In the genomic region with DNA sequence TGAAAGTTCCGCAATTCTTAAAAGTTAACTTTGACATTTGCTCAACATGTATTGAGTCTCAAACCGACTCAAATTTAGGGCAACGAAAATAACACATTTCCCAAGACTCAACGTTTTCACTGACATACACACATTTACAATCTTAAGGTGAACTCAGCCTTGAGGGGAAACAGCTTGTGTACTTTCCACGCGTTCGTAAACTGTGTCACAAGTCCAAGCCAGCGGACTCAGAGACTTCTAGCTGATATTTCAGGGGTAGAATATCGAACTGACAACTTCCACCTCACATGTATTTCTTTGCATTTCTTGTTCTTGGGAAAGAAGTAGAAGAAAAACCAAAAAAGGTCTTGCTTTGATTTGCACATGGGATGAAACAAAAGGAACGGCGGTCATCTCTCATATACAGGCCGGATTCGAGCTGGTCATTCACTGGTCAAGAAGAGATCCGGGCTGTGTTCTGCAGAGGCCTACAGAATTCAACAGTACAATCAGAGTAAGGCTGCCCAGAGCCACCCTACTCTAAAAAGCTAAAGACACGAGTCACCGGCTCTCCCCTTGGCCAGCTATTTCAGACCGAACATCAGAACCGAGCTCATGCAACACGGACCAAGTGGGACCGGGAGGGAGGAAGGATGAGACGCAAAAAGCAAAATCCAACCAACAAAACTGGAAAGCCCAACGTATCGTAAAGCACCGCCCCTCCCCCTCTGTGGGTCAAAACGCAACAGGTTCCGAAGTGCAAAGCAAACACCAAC, we compare ENCODE assay signal across 9 mouse cellular contexts. TPM values are rescaled to one million over a fixed set of nuclear protein-coding genes. Genes with fewer than 3 reads are reported as not detected.
DNase-seq lines count a peak whose midpoint lies in the region; ATAC-seq and TF ChIP-seq lines count a peak whose summit lies in the region.
"Had no signal": no experiment of that assay in that cellular context is flagged by ENCODE, and none has a peak within 500 bp of the region (broad histone marks: within the 10 kb centered on the region; RNA-seq: fewer than 3 reads in every experiment).

No protein-coding gene starts in this region.

- ATAC-seq in embryonic facial prominence, embryonic 12.5 days (ENCODE audit: insufficient number of reproducible peaks, insufficient read depth, low FRiP score, low TSS enrichment): no peak
- no peak for ATAC-seq in hindbrain, embryonic 15.5 days (ENCODE audit: low FRiP score, low read depth)
- no peak for ATAC-seq in neural tube, embryonic 14.5 days (ENCODE audit: low read depth)
- no peak for ATAC-seq in cerebellum, adult (ENCODE audit: insufficient number of reproducible peaks, low FRiP score, low TSS enrichment)

- H3K4me3 ChIP-seq in left cerebral cortex, adult 2 months: peak overlapping the region; percentile 13
- peak overlapping the region; percentile 49 for H3K4me3 ChIP-seq in embryonic facial prominence, embryonic 12.5 days
- H3K4me3 ChIP-seq in hindbrain, embryonic 15.5 days: peak overlapping the region; percentile 42
- H3K4me3 ChIP-seq in neural tube, embryonic 14.5 days (ENCODE audit: low read depth, low read length): peak overlapping the region; percentile 54

- H3K27me3 ChIP-seq in embryonic facial prominence, embryonic 12.5 days: peaks cover 72% of the 10 kb centered on the region
- peaks cover 46% of the 10 kb centered on the region for H3K27me3 ChIP-seq in hindbrain, embryonic 15.5 days
- peaks cover 24% of the 10 kb centered on the region for H3K27me3 ChIP-seq in neural tube, embryonic 14.5 days (ENCODE audit: control insufficient read depth, insufficient read depth, low read length)

- peak overlapping the region; percentile 90 for H3K4me2 ChIP-seq in embryonic facial prominence, embryonic 12.5 days (replicated peaks)
- H3K4me2 ChIP-seq in hindbrain, embryonic 15.5 days: peak overlapping the region; percentile 61
- H3K4me2 ChIP-seq in neural tube, embryonic 14.5 days (ENCODE audit: low read depth, low read length): peak overlapping the region; percentile 82

- no peak overlapping the region for H3K27ac ChIP-seq in left cerebral cortex, adult 2 months
- H3K27ac ChIP-seq in embryonic facial prominence, embryonic 12.5 days: no peak overlapping the region
- H3K27ac ChIP-seq in hindbrain, embryonic 15.5 days (replicated peaks): 0 out of 2 replicates have a peak overlapping the region, but pooled peaks have one; percentile 74
- H3K27ac ChIP-seq in neural tube, embryonic 14.5 days (ENCODE audit: low read depth, low read length): peak overlapping the region; percentile 34; the same call in 1 of the 2 replicates

- no peaks in the 10 kb centered on the region for H3K36me3 ChIP-seq in embryonic facial prominence, embryonic 12.5 days
- no peaks in the 10 kb centered on the region for H3K36me3 ChIP-seq in hindbrain, embryonic 15.5 days
- H3K36me3 ChIP-seq in neural tube, embryonic 14.5 days (ENCODE audit: control insufficient read depth, insufficient read depth, low read length): no peaks in the 10 kb centered on the region

- WGBS in embryonic facial prominence, embryonic 12.5 days: 3% methylated on average over 26 of the region's 26 CpGs
- 3% methylated on average over 26 of the region's 26 CpGs for WGBS in hindbrain, embryonic 15.5 days
- 2% methylated on average over 26 of the region's 26 CpGs for WGBS in neural tube, embryonic 14.5 days

- H3K9ac ChIP-seq in embryonic facial prominence, embryonic 12.5 days: peak overlapping the region; percentile 52; the same call in 1 of the 2 replicates
- peak overlapping the region; percentile 40; the same call in 1 of the 2 replicates for H3K9ac ChIP-seq in hindbrain, embryonic 15.5 days
- peak overlapping the region; percentile 66 for H3K9ac ChIP-seq in neural tube, embryonic 14.5 days (replicated peaks; ENCODE audit: low read depth, low read length)

- DNase-seq in left cerebral cortex, adult 2 months (ENCODE audit: extremely low spot score in 1 of 2, low spot score in 2 of 2): no peak
- DNase-seq in left cerebral cortex, adult 18-20 months (ENCODE audit: low spot score in 2 of 2): no peak
- DNase-seq in testis, postnatal 10 days (ENCODE audit: low spot score): no peak
- no peak for DNase-seq in adrenal gland, adult 8-10 months

- H3K9me3 ChIP-seq in embryonic facial prominence, embryonic 12.5 days: no peaks in the 10 kb centered on the region
- no peaks in the 10 kb centered on the region for H3K9me3 ChIP-seq in hindbrain, embryonic 15.5 days
- no peaks in the 10 kb centered on the region for H3K9me3 ChIP-seq in neural tube, embryonic 14.5 days (ENCODE audit: control insufficient read depth, low read length)

- no peak for TF ChIP-seq CTCF in left cerebral cortex, adult 2 months (IDR thresholded peaks at IDR 0.05)

- intact Hi-C loops in left cerebral cortex, adult 2 months (cut with DNase I): loop anchor here (5.0 kb wide), 1 partner anchor 623 kb away; no protein-coding TSS in a partner anchor

- peaks cover 26% of the 10 kb centered on the region for H3K4me1 ChIP-seq in embryonic facial prominence, embryonic 12.5 days
- H3K4me1 ChIP-seq in hindbrain, embryonic 15.5 days (replicated peaks): peaks cover 38% of the 10 kb centered on the region
- peaks cover 27% of the 10 kb centered on the region; the same call in 1 of the 2 replicates for H3K4me1 ChIP-seq in neural tube, embryonic 14.5 days (ENCODE audit: control insufficient read depth, insufficient read depth, low read length)

RNA-seq across cellular contexts. Expression of a gene that starts 2.9 kb away (rescaled TPM):
- total RNA-seq in left cerebral cortex, adult 2 months (2021): 10 to 100 TPM in 1 of 2 experiments, 1 to 10 TPM in 1; 10.0 to 10.6 TPM
- total RNA-seq in left cerebral cortex, adult 18-20 months (2021): 10 to 100 TPM; 12.9 to 13.0 TPM
- 3.5 and 4.4 TPM in 2 replicates for polyA plus RNA-seq in embryonic facial prominence, embryonic 12.5 days (2016; fragmentation: Nextera tagmentation; extraction: Ambion mirVana)
- 6.0 and 6.3 TPM in 2 replicates for polyA plus RNA-seq in hindbrain, embryonic 15.5 days (2015; fragmentation: Nextera tagmentation; extraction: Ambion mirVana)
- 6.9 and 7.3 TPM in 2 replicates for polyA plus RNA-seq in neural tube, embryonic 14.5 days (2014; fragmentation: Nextera tagmentation; extraction: Ambion mirVana)
- under 1 TPM in 3 of 4 experiments, not detected in 1; 0.09 to 0.17 (median 0.17) TPM for total RNA-seq in adrenal gland, adult 8-10 months (2022)
- total RNA-seq: hematopoietic stem cell, adult 5-6 weeks had no signal

RNA-seq across cellular contexts. Expression of a gene that starts 32.8 kb away (rescaled TPM):
- not detected for total RNA-seq in left cerebral cortex, adult 2 months (2021)
- not detected for total RNA-seq in left cerebral cortex, adult 18-20 months (2021)
- not detected in 2 replicates for polyA plus RNA-seq in embryonic facial prominence, embryonic 12.5 days (2016; fragmentation: Nextera tagmentation; extraction: Ambion mirVana)
- polyA plus RNA-seq in hindbrain, embryonic 15.5 days (2015; fragmentation: Nextera tagmentation; extraction: Ambion mirVana): not detected in 2 replicates
- polyA plus RNA-seq in neural tube, embryonic 14.5 days (2014; fragmentation: Nextera tagmentation; extraction: Ambion mirVana): not detected in 2 replicates
- not detected for total RNA-seq in adrenal gland, adult 8-10 months (2022)
- total RNA-seq: hematopoietic stem cell, adult 5-6 weeks had no signal

Comparison
In these comparisons a context has a peak if more than half of its experiments do, and no peak if none do; other contexts are left out.
1. H3K27ac ChIP-seq: peak in hindbrain, embryonic 15.5 days (single experiment) and neural tube, embryonic 14.5 days (single experiment); none in left cerebral cortex, adult 2 months (single experiment) and embryonic facial prominence, embryonic 12.5 days (single experiment).
2. RNA of a gene that starts 2.9 kb away (total RNA-seq): 12.9 to 13.0 TPM in left cerebral cortex, adult 18-20 months and 10.0 to 10.6 TPM in left cerebral cortex, adult 2 months; 0.09 to 0.17 TPM in adrenal gland, adult 8-10 months; every median in the first group is over 4 times any median in the second.
3. Peak in every context shown above with its lines, with median percentiles within 50 percentile points of each other: H3K4me3 ChIP-seq, H3K4me2 ChIP-seq and H3K9ac ChIP-seq.